Mouse (Mus musculus) hindbrain, embryonic 13.5 days (tissue): ENCODE data around the gene Otof. TPM values are rescaled to one million over a fixed set of nuclear protein-coding genes. Genes with fewer than 3 reads are reported as not detected.

ENCODE experiments used
- ATAC-seq: fragments of 200-750 bp; cut with Nextera tagmentation; 2 replicates; pipeline ENCODE4 v1.8.0; 2017; ENCODE audit warnings: moderate TSS enrichment; ENCODE audit not compliant: low FRiP score
- H3K27ac ChIP-seq: fragments of 300-500 bp; sonication (generic); 2 replicates; pipeline ENCODE4 v1.5.1; 2015; ENCODE audit warnings: inconsistent platforms, mild to moderate bottlenecking, moderate library complexity
- H3K27me3 ChIP-seq: fragments of 300-500 bp; sonication (generic); 2 replicates; pipeline ENCODE4 v1.6.1; 2015; ENCODE audit warnings: mild to moderate bottlenecking, inconsistent platforms
- H3K36me3 ChIP-seq: fragments of 300-500 bp; sonication (generic); 2 replicates; pipeline ENCODE4 v1.6.1; 2015; ENCODE audit warnings: mild to moderate bottlenecking, inconsistent platforms
- H3K4me1 ChIP-seq: fragments of 300-500 bp; sonication (generic); replicated peaks from 2 replicates; pipeline ENCODE4 v1.6.1; 2015; ENCODE audit warnings: inconsistent platforms
- H3K4me2 ChIP-seq: fragments of 300-500 bp; sonication (generic); 2 replicates; pipeline ENCODE4 v1.6.1; 2015; ENCODE audit warnings: inconsistent platforms, mild to moderate bottlenecking, moderate library complexity
- H3K4me3 ChIP-seq: fragments of 300-500 bp; sonication (generic); 2 replicates; pipeline ENCODE4 v1.5.1; 2015; ENCODE audit warnings: mild to moderate bottlenecking, inconsistent platforms
- H3K9ac ChIP-seq: fragments of 300-500 bp; sonication (generic); 2 replicates; pipeline ENCODE4 v1.6.1; 2015; ENCODE audit warnings: mild to moderate bottlenecking, inconsistent platforms
- H3K9me3 ChIP-seq: fragments of 300-500 bp; sonication (generic); 2 replicates; pipeline ENCODE4 v1.6.1; 2016; ENCODE audit warnings: inconsistent platforms
- WGBS: fragments of 180-500 bp; shearing (Covaris S2); methylation state at CpG from one replicate; pipeline ENCODE4 v1.1.7; 2015; 5-methylcytosine and 5-hydroxymethylcytosine counted together
- polyA plus RNA-seq: library from polyadenylated mRNA; unstranded; fragments of >200 nt; fragmentation: Nextera tagmentation; extraction: Ambion mirVana; gene quantifications from 2 replicates; pipeline ENCODE4 v1.2.1, GENCODE M21; 2015

Gene Otof
- polyA plus RNA-seq, 1 experiment from 2014 or later: 2.2 TPM

GRCm38 (mm10) chr5:30423121-30423520 is 38.6 kb downstream of the Otof start:
- ATAC-seq: no peak

DNA sequence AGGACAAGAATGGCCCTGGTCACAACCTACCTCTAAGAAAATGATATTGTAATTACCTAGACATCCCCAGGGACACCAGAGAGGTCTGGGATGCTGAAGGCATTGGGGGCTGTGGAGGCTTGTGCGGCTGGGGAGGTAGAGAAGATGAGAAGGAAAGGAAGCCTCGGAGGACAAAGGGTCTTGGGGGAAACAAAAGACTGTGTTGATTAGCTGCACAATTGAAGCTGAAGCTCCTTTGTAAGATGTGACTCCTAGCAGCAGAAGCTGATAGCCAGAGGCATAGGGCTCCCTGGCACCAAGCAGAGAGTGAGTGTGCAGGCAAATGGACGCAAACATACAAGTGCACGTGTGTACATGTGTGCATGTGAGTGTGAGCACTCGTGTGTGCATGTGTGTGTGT is 45.1 kb downstream of the Otof start:
- Histone ChIP-seq H3K9ac (no peak overlapping the region), H3K27me3 (no peaks in the 10 kb centered on the region), H3K4me1 (peaks cover 18% of the 10 kb centered on the region), H3K4me2 (no peak overlapping the region), H3K36me3 (no peaks in the 10 kb centered on the region), H3K27ac (peak overlapping the region; percentile 32; the same call in 1 of the 2 replicates), H3K4me3 (no peak overlapping the region), H3K9me3 (no peaks in the 10 kb centered on the region)
- ATAC-seq: peak; percentile 24; the same call in 1 of the 2 replicates
- WGBS: 24% methylated on average over 5 of the region's 5 CpGs

More at GRCm38 (mm10) chr5:30423121-30423520, 38.6 kb downstream of the Otof start:
- H3K27me3 ChIP-seq: no peaks in the 10 kb centered on the region
- H3K4me3 ChIP-seq: no peak overlapping the region
- no peak overlapping the region for H3K27ac ChIP-seq
- no peaks in the 10 kb centered on the region for H3K9me3 ChIP-seq
- peaks cover 14% of the 10 kb centered on the region for H3K4me1 ChIP-seq
- WGBS: 84% methylated on average over 4 of the region's 4 CpGs
- no peak overlapping the region for H3K4me2 ChIP-seq
- no peaks in the 10 kb centered on the region for H3K36me3 ChIP-seq
- no peak overlapping the region for H3K9ac ChIP-seq

- peak overlapping the region; percentile 32; the same call in 1 of the 2 replicates for H3K27ac ChIP-seq
- no peak overlapping the region for H3K4me3 ChIP-seq
- 59% methylated on average over 4 of the region's 4 CpGs for WGBS
- H3K27me3 ChIP-seq: no peaks in the 10 kb centered on the region
- H3K9ac ChIP-seq: no peak overlapping the region
- no peaks in the 10 kb centered on the region for H3K9me3 ChIP-seq
- H3K4me1 ChIP-seq: peaks cover 22% of the 10 kb centered on the region
- H3K4me2 ChIP-seq: no peak overlapping the region
- H3K36me3 ChIP-seq: no peaks in the 10 kb centered on the region
- no peak for ATAC-seq
Observed at GRCm38 (mm10) chr5:30415876-30416275, 45.9 kb downstream of the Otof start.

DNA sequence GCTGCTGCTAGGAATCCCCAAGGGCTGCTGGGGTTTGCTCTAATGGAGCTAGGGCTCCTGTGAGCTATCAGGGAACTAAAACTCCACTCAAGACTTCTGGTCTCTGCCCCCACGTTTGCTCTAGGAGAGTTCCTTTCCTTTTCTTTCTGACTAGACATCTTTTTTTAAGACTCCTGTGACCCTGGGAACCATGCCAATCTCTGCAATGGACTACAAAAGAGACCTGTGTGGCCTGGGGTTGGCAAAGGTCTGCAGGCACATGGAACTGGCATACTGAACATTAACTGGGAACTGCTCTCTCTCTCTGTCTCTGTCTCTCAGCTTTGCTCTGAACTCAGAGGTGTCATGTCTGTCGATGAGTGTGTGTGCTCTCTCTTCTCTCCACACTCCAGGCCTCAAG is 46.4 kb downstream of the Otof start:
- Histone ChIP-seq H3K9ac (no peak overlapping the region), H3K27me3 (no peaks in the 10 kb centered on the region), H3K27ac (no peak overlapping the region), H3K36me3 (no peaks in the 10 kb centered on the region), H3K4me3 (no peak overlapping the region), H3K9me3 (no peaks in the 10 kb centered on the region), H3K4me2 (no peak overlapping the region), H3K4me1 (peaks cover 22% of the 10 kb centered on the region)
- WGBS: 55% methylated on average over 2 of the region's 2 CpGs
- ATAC-seq: no peak

DNA sequence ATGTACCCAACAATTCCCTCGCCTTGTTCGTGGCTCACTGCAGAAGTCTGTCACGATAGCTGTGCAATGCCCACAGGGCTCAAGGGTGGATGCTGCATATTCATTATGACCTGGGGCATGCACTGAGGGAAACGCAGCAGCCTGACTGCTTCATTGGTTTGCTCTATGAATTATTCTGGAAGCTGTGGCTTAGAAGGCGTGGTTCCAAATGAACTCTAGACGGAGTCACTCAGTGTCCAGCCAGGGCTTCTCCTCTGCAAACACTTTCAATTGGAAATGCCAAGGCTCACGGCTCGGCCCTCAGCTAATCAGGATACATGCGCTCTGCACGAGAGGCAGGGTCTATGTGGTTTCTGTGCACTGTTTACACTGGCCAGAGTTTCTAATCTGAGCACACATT is 50.2 kb downstream of the Otof start:
- H3K9ac ChIP-seq: no peak overlapping the region
- no peak for ATAC-seq
- no peaks in the 10 kb centered on the region for H3K27me3 ChIP-seq
- H3K27ac ChIP-seq: no peak overlapping the region
- WGBS: 43% methylated on average over 10 of the region's 10 CpGs
- H3K4me1 ChIP-seq: peaks cover 34% of the 10 kb centered on the region
- no peak overlapping the region for H3K4me2 ChIP-seq
- H3K36me3 ChIP-seq: no peaks in the 10 kb centered on the region
- H3K9me3 ChIP-seq: no peaks in the 10 kb centered on the region
- no peak overlapping the region for H3K4me3 ChIP-seq

DNA sequence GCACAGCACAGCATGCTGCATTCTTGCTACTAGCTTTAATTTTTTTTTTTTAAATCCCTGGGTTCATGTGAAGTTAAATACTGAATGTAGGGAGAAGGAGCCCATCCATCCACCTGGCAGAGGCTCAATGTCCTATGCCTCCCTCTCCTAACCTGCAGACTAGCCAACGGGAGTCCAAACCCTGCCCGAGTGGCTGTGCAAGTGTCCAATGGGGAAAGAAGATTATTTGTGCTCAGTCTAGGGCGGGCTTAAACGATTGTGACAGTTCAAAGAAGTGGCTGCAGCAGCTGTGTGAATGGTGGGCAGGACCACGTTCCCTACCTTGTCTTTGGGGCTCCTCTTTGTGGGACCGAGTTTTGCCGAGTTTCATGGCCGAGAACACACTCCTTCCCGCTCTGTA is 54.9 kb downstream of the Otof start:
- H3K4me1 ChIP-seq: peaks cover 24% of the 10 kb centered on the region
- no peak overlapping the region for H3K9ac ChIP-seq
- no peaks in the 10 kb centered on the region for H3K36me3 ChIP-seq
- ATAC-seq: no peak
- no peak overlapping the region for H3K4me3 ChIP-seq
- no peaks in the 10 kb centered on the region for H3K9me3 ChIP-seq
- no peak overlapping the region for H3K27ac ChIP-seq
- WGBS: 10% methylated on average over 9 of the region's 9 CpGs
- H3K27me3 ChIP-seq: no peaks in the 10 kb centered on the region
- H3K4me2 ChIP-seq: peak overlapping the region; percentile 36

- no peaks in the 10 kb centered on the region for H3K36me3 ChIP-seq
- no peak overlapping the region for H3K27ac ChIP-seq
- no peak overlapping the region for H3K4me3 ChIP-seq
- H3K4me1 ChIP-seq: peaks cover 8% of the 10 kb centered on the region
- H3K4me2 ChIP-seq: no peak overlapping the region
- 13% methylated on average over 8 of the region's 8 CpGs for WGBS
- no peak overlapping the region for H3K9ac ChIP-seq
- H3K27me3 ChIP-seq: no peaks in the 10 kb centered on the region
- no peaks in the 10 kb centered on the region for H3K9me3 ChIP-seq
- no peak for ATAC-seq
Observed at GRCm38 (mm10) chr5:30401165-30401564, 60.6 kb downstream of the Otof start.

DNA sequence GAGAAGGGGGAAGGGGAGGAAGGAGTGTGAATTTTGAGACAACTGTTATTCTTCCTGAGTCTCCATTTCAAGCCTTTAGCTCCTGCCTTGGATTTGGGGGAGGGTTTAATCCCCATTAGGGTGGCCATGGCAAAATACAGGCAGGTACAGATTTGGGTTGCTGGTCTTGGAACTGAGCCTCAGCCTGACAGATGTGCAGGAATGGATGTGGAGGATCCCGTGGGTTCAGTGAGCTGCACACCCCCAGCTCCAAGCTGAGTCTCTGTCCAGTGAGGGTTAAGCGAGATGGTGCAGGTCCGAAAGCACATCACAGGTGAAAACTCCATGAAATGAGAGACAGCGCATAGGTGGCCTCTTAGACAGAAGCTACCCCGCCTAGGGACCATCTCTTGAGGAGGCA is 61.2 kb downstream of the Otof start:
- WGBS: 81% methylated on average over 5 of the region's 5 CpGs
- Histone ChIP-seq H3K27me3 (no peaks in the 10 kb centered on the region), H3K9me3 (no peaks in the 10 kb centered on the region), H3K4me3 (no peak overlapping the region), H3K4me1 (peaks cover 8% of the 10 kb centered on the region), H3K36me3 (no peaks in the 10 kb centered on the region), H3K27ac (no peak overlapping the region), H3K4me2 (no peak overlapping the region), H3K9ac (no peak overlapping the region)
- no peak for ATAC-seq

- no peaks in the 10 kb centered on the region for H3K4me1 ChIP-seq
- 31% methylated on average over 7 of the region's 7 CpGs for WGBS
- no peaks in the 10 kb centered on the region for H3K36me3 ChIP-seq
- H3K9ac ChIP-seq: no peak overlapping the region
- no peak overlapping the region for H3K27ac ChIP-seq
- H3K9me3 ChIP-seq: no peaks in the 10 kb centered on the region
- H3K4me2 ChIP-seq: no peak overlapping the region
- no peak overlapping the region for H3K4me3 ChIP-seq
- H3K27me3 ChIP-seq: 0 out of 2 replicates have a peak, but pooled peaks cover 5% of the 10 kb centered on the region
- peak; percentile 43; the same call in 1 of the 2 replicates for ATAC-seq
Observed at GRCm38 (mm10) chr5:30391473-30391872, 70.3 kb downstream of the Otof start.

GRCm38 (mm10) chr5:30389836-30390235 is 71.9 kb downstream of the Otof start:
- WGBS: 87% methylated on average over 5 of the region's 5 CpGs
- H3K36me3 ChIP-seq: no peaks in the 10 kb centered on the region

DNA sequence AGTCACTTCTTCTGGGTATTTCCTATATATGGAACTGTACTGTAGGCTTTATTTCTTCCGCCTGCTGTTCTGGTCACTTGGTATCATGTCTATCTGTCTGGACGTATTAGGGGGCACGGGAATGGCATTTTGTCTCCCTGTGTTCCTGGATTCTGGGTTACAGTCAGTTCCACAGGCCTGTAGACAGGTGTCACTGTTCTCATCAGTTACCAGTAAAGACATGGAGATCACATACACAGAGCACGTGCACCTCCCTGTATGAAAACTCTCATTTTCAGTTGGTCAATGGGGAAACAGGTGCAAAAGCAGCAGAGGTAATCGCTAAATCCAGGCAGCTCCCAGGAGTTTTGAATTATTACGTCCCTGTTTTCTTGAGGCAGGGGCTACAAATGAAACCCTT is 74.0 kb downstream of the Otof start:
- no peak overlapping the region for H3K9ac ChIP-seq
- no peaks in the 10 kb centered on the region for H3K9me3 ChIP-seq
- no peak overlapping the region for H3K27ac ChIP-seq
- 80% methylated on average over 6 of the region's 6 CpGs for WGBS
- 0 out of 2 replicates have a peak, but pooled peaks cover 5% of the 10 kb centered on the region for H3K27me3 ChIP-seq
- no peak overlapping the region for H3K4me2 ChIP-seq
- ATAC-seq: no peak
- H3K36me3 ChIP-seq: no peaks in the 10 kb centered on the region
- H3K4me3 ChIP-seq: no peak overlapping the region
- H3K4me1 ChIP-seq: no peaks in the 10 kb centered on the region

More at GRCm38 (mm10) chr5:30389836-30390235, 71.9 kb downstream of the Otof start:
- Histone ChIP-seq H3K9ac (no peak overlapping the region), H3K27ac (no peak overlapping the region), H3K27me3 (0 out of 2 replicates have a peak, but pooled peaks cover 5% of the 10 kb centered on the region), H3K4me3 (no peak overlapping the region), H3K4me2 (no peak overlapping the region), H3K4me1 (no peaks in the 10 kb centered on the region), H3K9me3 (no peaks in the 10 kb centered on the region)
- no peak for ATAC-seq

GRCm38 (mm10) chr5:30382876-30383275 is 78.9 kb downstream of the Otof start:
- 69% methylated on average over 7 of the region's 7 CpGs for WGBS
- Histone ChIP-seq H3K9ac (no peak overlapping the region), H3K4me2 (no peak overlapping the region), H3K4me3 (no peak overlapping the region), H3K4me1 (no peaks in the 10 kb centered on the region), H3K27me3 (no peaks in the 10 kb centered on the region), H3K27ac (no peak overlapping the region), H3K36me3 (no peaks in the 10 kb centered on the region), H3K9me3 (no peaks in the 10 kb centered on the region)
- no peak for ATAC-seq

- Histone ChIP-seq H3K27me3 (no peaks in the 10 kb centered on the region), H3K36me3 (no peaks in the 10 kb centered on the region), H3K27ac (no peak overlapping the region), H3K4me3 (no peak overlapping the region), H3K4me1 (no peaks in the 10 kb centered on the region), H3K9ac (no peak overlapping the region), H3K4me2 (no peak overlapping the region), H3K9me3 (no peaks in the 10 kb centered on the region)
- ATAC-seq: no peak
- WGBS: 90% methylated on average over 5 of the region's 5 CpGs
Observed at GRCm38 (mm10) chr5:30369426-30369825, 92.3 kb downstream of the Otof start.
